Mouse (Mus musculus) liver, postnatal 0 days (tissue): ENCODE data around the gene Gucd1. TPM values are rescaled to one million over a fixed set of nuclear protein-coding genes. Genes with fewer than 3 reads are reported as not detected.

Experiments
- ATAC-seq: fragments of 200-750 bp; cut with Nextera tagmentation; 2 replicates; pipeline ENCODE4 v1.8.0; 2017; ENCODE audit warnings: mild to moderate bottlenecking, moderate library complexity
- DNase-seq: peaks from one replicate; pipeline ENCODE4 v3.0.0-alpha.2; 2016
- H3K27ac ChIP-seq: fragments of 300-500 bp; sonication (generic); 2 replicates; pipeline ENCODE4 v1.5.1; 2014; ENCODE audit warnings: antibody characterized with exemption, moderate library complexity, mild to moderate bottlenecking, low read depth
- H3K27me3 ChIP-seq: fragments of 300-500 bp; sonication (generic); 2 replicates; pipeline ENCODE4 v1.6.1; 2014; ENCODE audit warnings: low read length, control low read depth, mixed read lengths; ENCODE audit not compliant: insufficient read depth
- H3K36me3 ChIP-seq: fragments of 300-500 bp; sonication (generic); replicated peaks from 2 replicates; pipeline ENCODE4 v1.6.1; 2014; ENCODE audit warnings: mild to moderate bottlenecking, control low read depth, low read length, moderate library complexity, mixed read lengths; ENCODE audit not compliant: insufficient read depth
- H3K4me1 ChIP-seq: fragments of 300-500 bp; sonication (generic); 2 replicates; pipeline ENCODE4 v1.6.1; 2014; ENCODE audit warnings: antibody characterized with exemption, mild to moderate bottlenecking, control low read depth; ENCODE audit not compliant: insufficient read depth
- H3K4me2 ChIP-seq: fragments of 300-500 bp; sonication (generic); 2 replicates; pipeline ENCODE4 v1.6.1; 2014; ENCODE audit warnings: low read depth, mild to moderate bottlenecking, low read length, moderate library complexity, mixed read lengths
- H3K4me3 ChIP-seq: fragments of 300-500 bp; sonication (generic); 2 replicates; pipeline ENCODE4 v1.5.1; 2014; ENCODE audit warnings: low read depth, low read length
- H3K9ac ChIP-seq: fragments of 300-500 bp; sonication (generic); replicated peaks from 2 replicates; pipeline ENCODE4 v1.6.1; 2014; ENCODE audit warnings: mild to moderate bottlenecking, moderate library complexity
- H3K9me3 ChIP-seq: fragments of 300-500 bp; sonication (generic); 2 replicates; pipeline ENCODE4 v1.6.1; 2016; ENCODE audit warnings: mild to moderate bottlenecking, control low read depth, low read length, mixed read lengths
- CTCF ChIP-seq: sonication (generic); IDR thresholded peaks from 2 replicates; pipeline ENCODE4 v1.5.1; 2016; ENCODE audit warnings: antibody characterized with exemption, low read depth
- EP300 ChIP-seq: IDR thresholded peaks from 2 replicates; pipeline ENCODE4 v1.6.1; 2016; ENCODE audit warnings: antibody characterized with exemption, low read depth, mild to moderate bottlenecking
- WGBS: fragments of 180-500 bp; shearing (Covaris S2); extraction: QIAGEN DNeasy Blood & Tissue Kit; methylation state at CpG from one replicate; pipeline ENCODE4 v1.1.7; 2014; ENCODE audit not compliant: insufficient replicate concordance; 5-methylcytosine and 5-hydroxymethylcytosine counted together
- polyA plus RNA-seq: library from polyadenylated mRNA; unstranded; fragments of >200 nt; fragmentation: Nextera tagmentation; extraction: Ambion mirVana; gene quantifications from 2 replicates; pipeline ENCODE4 v1.2.1, GENCODE M21; 2015

The Gucd1 gene
- polyA plus RNA-seq, 1 experiment from 2014 or later: 45.6 TPM

- no peak for ATAC-seq
Observed at GRCm38 (mm10) chr10:75332268-75332667, 185.5 kb downstream of the Gucd1 start.

GRCm38 (mm10) chr10:75328201-75328704 is 189.5 kb downstream of the Gucd1 start:
- Histone ChIP-seq H3K27ac (no peak overlapping the region), H3K9me3 (no peaks in the 10 kb centered on the region), H3K4me1 (peaks cover 22% of the 10 kb centered on the region), H3K4me2 (no peak overlapping the region), H3K36me3 (no peaks in the 10 kb centered on the region), H3K27me3 (no peaks in the 10 kb centered on the region), H3K4me3 (no peak overlapping the region), H3K9ac (no peak overlapping the region)
- TF ChIP-seq CTCF (no peak), EP300 (no peak)
- WGBS: 67% methylated on average over 4 of the region's 4 CpGs
- ATAC-seq (no peak), DNase-seq (no peak)

More at GRCm38 (mm10) chr10:75332268-75332667, 185.5 kb downstream of the Gucd1 start:
- Histone ChIP-seq H3K9ac (no peak overlapping the region), H3K4me3 (no peak overlapping the region), H3K36me3 (no peaks in the 10 kb centered on the region), H3K9me3 (no peaks in the 10 kb centered on the region), H3K4me2 (no peak overlapping the region), H3K27ac (no peak overlapping the region), H3K27me3 (no peaks in the 10 kb centered on the region), H3K4me1 (peaks cover 8% of the 10 kb centered on the region)
- TF ChIP-seq CTCF: no peak
- TF ChIP-seq EP300: no peak
- no peak for DNase-seq
- 83% methylated on average over 3 of the region's 3 CpGs for WGBS

- Histone ChIP-seq H3K9ac (no peak overlapping the region), H3K4me1 (peaks cover 22% of the 10 kb centered on the region), H3K4me2 (0 out of 2 replicates have a peak overlapping the region, but pooled peaks have one; percentile 38), H3K9me3 (no peaks in the 10 kb centered on the region), H3K36me3 (no peaks in the 10 kb centered on the region), H3K27me3 (no peaks in the 10 kb centered on the region), H3K4me3 (no peak overlapping the region), H3K27ac (peak overlapping the region; percentile 51; the same call in 1 of the 2 replicates)
- DNase-seq (no peak), ATAC-seq (no peak)
- 39% methylated on average over 11 of the region's 11 CpGs for WGBS
- TF ChIP-seq EP300 (no peak), CTCF (no peak)
Observed at GRCm38 (mm10) chr10:75327081-75327480, 190.7 kb downstream of the Gucd1 start.

DNA sequence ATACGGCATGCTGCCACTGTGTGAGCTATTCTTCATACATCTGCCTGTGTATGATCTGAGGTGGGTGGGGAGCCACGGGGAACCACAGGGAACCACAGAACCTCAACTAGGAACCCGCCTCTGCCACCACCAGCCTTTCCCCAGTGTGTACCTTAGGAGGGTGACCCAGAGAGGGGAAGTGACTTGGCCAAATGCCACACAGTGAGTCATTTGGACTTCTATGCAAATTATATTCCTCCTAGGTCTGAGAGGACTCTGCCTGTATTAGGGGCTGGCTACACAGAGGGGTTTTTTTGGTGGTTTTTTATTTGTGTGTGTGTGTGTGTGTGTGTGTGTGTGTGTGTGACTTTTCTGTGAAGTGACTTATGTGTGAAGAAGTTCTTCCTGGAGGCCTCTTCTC is 191.2 kb downstream of the Gucd1 start:
- H3K27ac ChIP-seq: peak overlapping the region; percentile 51; the same call in 1 of the 2 replicates
- H3K4me1 ChIP-seq: peaks cover 22% of the 10 kb centered on the region
- DNase-seq (peak; percentile 80), ATAC-seq (peak; percentile 79)
- no peaks in the 10 kb centered on the region for H3K9me3 ChIP-seq
- H3K27me3 ChIP-seq: no peaks in the 10 kb centered on the region
- TF ChIP-seq CTCF (no peak), EP300 (peak; percentile 19; the same call in 1 of the 2 replicates)
- WGBS: 11% methylated on average over 3 of the region's 3 CpGs
- H3K4me3 ChIP-seq: no peak overlapping the region
- 0 out of 2 replicates have a peak overlapping the region, but pooled peaks have one; percentile 38 for H3K4me2 ChIP-seq
- H3K9ac ChIP-seq: no peak overlapping the region
- no peaks in the 10 kb centered on the region for H3K36me3 ChIP-seq

- Histone ChIP-seq H3K4me3 (no peak overlapping the region), H3K4me1 (peaks cover 22% of the 10 kb centered on the region), H3K4me2 (no peak overlapping the region), H3K9ac (no peak overlapping the region), H3K27ac (no peak overlapping the region), H3K9me3 (no peaks in the 10 kb centered on the region), H3K36me3 (no peaks in the 10 kb centered on the region), H3K27me3 (no peaks in the 10 kb centered on the region)
- TF ChIP-seq EP300: no peak
- no peak for TF ChIP-seq CTCF
- whole genome bisulfite sequencing: 89% methylated on average over 23 of the region's 23 CpGs
- ATAC-seq (no peak), DNase-seq (no peak)
Observed at GRCm38 (mm10) chr10:75325821-75326220, 192.0 kb downstream of the Gucd1 start.

GRCm38 (mm10) chr10:75324391-75324790 is 193.4 kb downstream of the Gucd1 start:
- TF ChIP-seq CTCF (no peak), EP300 (no peak)
- Histone ChIP-seq H3K27ac (no peak overlapping the region), H3K4me2 (no peak overlapping the region), H3K9me3 (no peaks in the 10 kb centered on the region), H3K4me3 (no peak overlapping the region), H3K9ac (no peak overlapping the region), H3K4me1 (peaks cover 27% of the 10 kb centered on the region), H3K27me3 (no peaks in the 10 kb centered on the region), H3K36me3 (no peaks in the 10 kb centered on the region)
- DNase-seq (no peak), ATAC-seq (no peak)
- WGBS: 35% methylated on average over 10 of the region's 10 CpGs
